Mouse (Mus musculus) spleen, adult 18-20 months (tissue): ENCODE measurements around the gene Lima1.
"Not testable (repeated sequence)": the region's sequence is repeated elsewhere in the genome, so short reads cannot be mapped to it uniquely, and the experiment has no call there.

Experiments used
- DNase-seq, 2 experiments: peaks; one replicate each; pipeline ENCODE4 v3.0.0; 2022; ENCODE audit warnings: mixed read lengths in 2 of 2

Gene Lima1

DNA sequence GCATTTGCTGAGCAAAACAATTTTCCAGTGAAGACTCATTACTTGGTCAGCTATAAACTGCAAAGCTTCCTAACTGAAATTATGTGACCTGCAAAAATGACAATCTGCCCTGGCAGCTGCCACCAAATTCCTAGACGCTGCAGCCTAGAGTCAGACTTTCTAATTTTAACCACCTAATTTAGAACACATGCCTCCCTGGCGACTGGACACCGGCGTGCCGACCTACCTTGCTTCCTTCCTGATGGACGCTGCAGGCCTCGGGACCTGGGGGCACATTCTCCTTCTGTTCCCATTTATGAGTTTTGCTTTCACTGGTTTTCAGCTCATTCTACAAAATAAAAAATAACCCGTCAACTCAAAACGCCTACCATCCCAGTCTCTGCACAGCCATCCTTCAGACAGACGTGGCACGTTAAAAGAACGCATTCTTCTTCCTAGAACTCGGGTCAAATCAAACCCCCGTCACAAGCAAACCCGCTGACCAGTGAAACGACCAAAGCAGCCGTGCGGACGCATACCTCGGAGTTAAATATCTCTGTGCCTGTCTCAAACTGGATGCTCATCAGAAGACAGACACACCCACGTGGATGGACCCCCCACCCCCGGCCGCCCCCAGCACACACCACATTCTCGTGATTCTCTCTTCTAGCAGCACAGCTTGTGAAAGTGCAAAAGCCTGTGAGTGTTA lies 73.2 kb downstream of the Lima1 start:
- DNase-seq, result no peak

DNA sequence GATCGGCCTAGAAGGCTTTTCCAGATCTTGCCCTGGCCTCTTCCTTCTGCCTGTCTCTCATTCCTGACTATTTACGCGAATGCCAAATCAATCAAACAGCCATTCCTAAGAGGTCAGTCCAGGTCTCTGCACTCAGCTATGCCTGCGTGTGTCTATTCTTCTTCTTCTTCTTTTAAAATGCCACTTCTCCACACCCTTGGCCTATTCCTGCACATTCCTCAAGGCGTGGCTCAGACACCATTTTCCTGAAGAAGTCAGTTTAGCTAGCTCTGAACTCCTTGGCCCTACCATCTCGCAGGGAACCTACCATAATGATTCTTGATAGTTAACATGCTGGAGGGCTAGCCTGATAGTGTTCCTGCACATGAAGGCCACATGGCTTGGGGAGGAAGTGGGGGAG lies 75.5 kb downstream of the Lima1 start:
- no peak for DNase-seq

DNA sequence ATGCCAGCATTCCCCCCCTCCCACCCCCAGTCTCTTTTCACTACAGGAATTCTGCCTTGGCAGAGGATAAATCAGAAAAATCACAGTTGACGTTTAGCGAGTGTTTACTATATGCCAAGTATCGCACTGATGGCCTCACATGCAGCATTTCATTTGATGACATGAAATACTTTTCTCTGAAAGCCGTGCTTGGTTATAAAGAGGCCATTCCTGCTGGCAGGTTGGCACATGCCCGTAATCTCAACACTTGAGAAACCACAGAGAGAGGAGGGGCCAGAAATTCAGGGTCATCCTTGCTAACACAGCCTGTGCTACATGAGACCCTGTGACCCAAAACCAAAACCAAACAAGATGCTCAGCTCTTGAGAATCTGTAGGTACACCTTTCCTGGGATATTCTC lies 77.4 kb downstream of the Lima1 start:
- no peak for DNase-seq

DNA sequence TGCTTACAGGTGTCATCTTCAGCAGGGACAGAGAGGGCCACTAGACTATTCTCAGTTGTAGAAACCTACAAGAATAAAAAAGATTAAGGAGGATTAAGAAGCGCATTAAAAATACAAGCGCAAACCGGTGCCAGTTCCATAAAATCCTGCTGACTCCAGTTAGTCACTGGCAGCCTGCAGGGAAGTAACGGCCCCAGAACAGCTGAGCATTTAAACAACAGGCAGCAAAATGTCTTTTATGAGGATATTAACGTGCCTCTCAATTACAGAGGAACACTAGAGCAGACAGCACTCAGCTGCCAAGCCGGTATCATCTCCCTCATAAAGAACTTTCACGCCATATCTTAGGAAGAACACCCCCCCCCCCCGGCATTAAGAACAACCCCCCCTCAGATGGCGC lies 78.5 kb downstream of the Lima1 start:
- no peak for DNase-seq

DNA sequence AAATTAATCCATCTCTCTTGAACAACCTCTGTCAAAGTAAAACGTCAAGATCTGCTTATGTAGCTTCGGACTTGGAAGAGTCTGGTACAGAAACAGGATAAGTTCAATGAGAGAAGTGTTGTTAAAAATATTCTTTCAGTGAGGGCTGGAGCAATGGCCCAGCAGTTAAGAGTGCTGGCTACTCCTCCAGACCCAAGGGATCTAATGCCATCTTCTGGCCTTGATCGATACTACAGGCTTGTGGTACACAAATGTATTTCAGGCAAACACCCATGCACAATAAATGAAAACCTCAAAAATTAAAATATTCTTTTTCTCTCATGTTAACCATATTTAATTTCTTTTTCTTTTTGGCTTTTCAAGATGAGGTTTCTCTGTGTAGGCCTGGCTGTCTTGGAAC lies 79.2 kb downstream of the Lima1 start:
- DNase-seq, result no peak

DNA sequence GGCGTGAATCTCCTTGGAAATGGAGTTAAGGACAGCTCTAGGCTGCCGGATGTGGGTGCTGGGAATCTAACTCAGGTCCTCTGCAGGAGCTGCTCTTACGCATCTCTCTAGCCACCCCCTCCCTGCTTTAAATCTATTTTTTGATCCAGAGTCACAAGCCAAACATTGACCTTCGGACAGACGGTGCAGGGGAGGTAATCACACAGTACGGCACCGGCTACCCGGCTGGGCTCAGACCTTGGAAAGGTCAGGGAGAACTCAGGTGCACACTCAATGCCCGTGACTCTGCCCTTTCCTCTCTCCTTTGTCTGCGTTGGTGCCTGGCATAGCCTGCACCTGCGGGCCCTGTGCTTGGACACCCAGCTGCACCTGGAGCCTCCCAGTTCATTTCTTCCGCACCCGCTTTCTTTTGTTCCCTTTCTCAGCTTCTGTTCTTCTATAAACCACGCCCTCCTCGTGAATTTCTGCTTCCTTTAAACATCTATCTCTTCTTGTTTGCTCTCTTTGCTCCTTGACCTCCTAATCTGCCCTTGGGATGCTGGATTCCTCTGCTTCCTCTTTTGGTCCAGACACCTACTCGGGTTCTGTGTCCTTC lies 82.9 kb downstream of the Lima1 start:
- DNase-seq, result no peak

DNA sequence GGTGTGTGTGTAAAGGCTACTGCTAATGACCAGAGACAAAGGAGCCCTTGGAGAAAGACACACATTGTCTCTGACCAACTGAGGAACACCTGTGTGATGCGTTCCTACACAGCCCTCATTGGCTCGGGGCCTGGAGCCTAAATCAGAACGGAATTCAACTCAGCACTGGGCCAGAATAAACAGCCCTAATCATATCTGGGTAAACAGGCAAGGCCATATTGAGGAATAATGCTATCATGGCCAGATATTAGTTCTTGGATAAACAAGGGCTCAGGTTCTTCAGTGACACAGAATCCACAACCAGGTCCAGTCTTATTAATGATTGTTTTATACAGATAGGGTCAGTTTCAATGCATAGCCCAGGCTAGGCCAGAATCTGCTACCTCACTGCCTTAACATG lies 84.3 kb downstream of the Lima1 start:
- no peak for DNase-seq

DNA sequence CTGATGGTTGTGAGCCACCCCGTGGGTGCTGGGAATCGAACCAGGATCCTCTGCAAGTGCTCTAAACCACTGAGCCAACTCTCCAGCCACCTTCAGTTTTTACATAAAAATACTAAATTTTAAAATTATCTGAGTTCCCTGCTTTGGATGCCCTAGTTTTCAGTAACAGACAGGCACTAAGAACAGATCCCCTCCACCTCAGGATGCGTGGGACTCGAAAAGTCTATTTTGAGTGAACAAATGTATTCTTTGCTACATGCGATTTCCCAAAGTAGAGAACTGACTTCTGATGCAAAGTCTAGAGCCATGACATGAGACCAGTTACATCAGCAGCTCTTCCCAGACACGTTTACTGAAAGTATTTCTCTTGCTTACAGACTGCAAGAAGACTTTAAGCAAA lies 84.8 kb downstream of the Lima1 start:
- DNase-seq, result no peak

DNA sequence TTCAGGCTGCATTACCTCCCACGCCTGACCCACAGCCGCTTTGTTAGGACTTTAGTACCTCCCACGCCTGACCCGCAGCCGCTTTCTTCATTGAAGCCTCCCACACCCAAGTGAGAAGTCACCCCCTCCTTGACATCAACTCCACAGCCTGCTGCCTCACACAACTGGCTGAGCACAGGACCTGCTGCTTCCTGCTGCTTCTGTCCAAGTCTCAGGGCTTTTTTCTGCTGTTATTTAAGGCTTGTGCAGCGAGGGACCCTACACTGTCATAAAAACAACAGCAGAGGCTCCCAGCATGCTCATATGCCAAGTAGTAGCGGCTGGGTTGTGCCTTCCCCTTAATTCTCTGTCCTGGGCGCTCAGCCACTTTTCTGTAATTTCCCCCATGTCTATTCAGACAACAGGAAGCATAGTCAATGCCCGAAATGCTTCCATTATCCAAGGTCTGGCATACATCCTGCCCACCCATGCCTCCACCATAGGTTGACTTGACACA lies 87.6 kb downstream of the Lima1 start:
- DNase-seq, result peak in 1 of 2 experiments; percentile 7

DNA sequence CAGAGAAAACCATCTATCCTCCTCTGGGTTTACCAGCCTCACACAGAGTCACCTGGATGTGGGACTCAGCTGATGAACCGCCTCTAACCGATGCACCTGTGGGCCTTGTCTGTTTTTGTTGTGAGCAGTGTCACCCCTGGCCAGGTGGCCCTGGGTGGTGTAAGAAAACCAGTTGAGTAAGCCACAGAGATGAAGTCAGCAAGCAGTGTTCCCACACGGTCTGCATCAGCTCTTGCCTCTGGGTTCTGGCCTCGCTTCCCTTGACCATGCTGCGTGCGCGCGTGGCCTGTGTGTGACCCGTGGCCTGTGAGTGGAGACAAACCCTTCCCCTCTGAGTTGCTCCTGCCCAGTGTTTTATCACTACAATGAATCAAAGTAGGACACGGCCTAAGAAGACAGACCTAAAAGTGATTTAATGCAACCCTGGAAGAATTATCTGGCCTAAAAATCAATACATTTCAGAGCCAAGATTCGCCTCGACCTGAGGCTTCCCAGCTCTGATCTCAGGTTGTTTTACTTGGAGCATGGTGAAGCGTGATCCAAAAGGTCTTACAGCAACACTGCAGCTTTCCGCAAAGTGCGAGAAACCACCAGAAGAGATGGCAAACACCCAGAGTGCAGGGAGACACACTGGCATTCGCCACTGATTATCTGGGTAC lies 96.5 kb downstream of the Lima1 start:
- no peak for DNase-seq

DNA sequence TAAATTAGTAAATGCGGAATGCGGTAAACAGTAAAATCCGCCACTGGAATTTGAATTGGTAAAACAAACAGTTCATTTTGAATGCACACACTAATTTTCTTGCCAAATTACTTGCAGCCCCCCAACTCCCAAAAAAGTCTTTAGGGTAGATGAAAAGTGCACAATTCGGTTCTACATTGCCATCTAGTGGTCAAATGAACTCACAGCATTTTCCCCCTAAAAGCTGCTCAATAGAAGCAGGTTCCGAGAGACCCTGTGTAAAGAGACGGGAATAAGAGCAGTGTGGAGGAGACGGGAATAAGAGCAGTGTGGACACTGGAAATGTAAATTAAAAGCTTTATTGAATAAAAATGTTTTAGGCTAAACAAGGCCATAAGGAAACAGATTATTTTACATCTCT lies 97.1 kb downstream of the Lima1 start:
- peak in 1 of 2 experiments; percentile 14 for DNase-seq

DNA sequence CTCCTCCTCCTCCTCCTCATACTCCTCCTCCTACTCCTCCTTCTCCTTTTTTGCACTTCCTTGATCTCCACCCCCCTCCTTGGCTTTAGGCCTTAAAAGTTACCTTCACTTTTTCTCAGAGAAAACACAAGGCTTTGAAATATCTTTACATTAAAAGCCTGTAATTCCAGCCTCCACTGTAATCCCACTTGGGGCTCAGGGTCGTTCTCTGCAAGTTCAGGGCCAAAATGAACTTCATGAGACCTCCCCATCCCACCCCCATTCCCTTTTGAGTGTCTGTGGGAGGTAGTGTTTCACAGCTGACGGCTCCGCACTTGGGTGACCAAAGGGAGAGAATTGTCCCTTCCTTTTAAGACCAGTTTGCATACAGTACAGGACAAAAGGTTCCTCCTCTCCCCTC lies 102.3 kb downstream of the Lima1 start:
- no peak for DNase-seq

DNA sequence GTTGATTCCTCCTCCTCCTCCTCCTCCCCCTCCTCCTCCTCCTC lies 102.6 kb downstream of the Lima1 start, which contains the start of gene Cers5:
Cers5 (minus strand) TSS at position 5 of the 44 bp plus-strand sequence.
- not testable (repeated sequence) for DNase-seq

DNA sequence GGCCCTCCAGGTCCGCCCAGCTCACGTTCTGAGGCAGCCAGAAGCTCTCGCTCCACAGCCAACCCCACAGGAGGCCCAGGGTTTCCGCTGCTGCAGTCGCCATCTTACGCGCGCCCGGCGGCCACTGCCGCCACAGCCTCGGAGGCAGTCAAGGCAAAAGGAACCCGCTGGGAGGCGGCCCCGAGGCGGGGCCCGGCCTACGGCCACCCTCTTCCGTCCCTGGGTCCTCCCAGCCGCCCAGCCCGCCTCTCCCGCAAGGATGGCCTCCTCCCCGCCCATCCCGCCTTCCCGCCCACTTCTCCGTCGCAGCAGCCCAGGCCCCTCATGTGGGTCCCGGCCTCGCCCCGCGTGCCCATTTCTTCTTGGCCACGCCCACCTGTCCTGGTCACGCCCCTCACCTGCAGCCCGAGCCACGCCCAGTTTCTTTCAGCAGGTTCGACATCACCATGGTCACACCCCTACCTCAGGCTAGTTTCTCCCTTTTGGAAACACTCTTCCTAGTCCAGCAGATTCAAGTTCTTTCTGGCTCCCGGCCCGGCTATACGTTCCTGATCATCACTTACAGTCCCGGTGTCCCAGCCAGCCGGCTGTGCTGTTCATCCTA lies 102.9 kb downstream of the Lima1 start:
- DNase-seq, result peak; percentile 87 to 90

DNA sequence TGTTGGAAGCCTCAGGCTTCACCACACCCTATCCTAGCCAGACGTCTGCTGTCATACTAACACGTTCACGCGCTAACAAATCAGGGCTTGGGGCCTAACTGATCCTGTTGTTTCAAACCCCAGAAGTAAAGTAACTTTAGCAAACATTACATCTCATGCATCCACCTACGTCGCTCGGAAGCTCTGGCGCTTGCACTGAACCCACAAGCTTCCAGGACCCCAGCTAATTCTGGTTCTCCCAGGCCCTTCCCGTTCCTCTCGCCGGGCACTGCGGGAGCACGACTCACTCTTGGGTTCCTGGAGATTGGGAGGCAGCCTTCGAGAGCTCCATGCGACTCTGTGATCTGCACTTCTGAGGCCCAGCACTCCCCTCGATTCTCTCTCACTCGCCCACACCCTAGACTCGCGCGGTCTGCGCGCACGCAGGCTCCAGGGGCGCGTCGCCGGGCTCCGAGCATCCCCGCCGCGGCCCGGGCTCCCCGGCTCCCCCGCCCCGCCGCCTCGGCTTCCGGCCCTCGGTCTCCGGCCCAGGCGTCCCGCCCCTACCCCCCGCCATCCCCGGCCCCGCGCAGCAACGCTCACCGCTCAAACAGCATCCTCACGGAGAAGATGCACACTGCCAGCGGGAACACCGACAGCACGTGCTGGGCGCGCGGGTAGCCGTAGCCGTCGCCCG lies 103.5 kb downstream of the Lima1 start:
- DNase-seq, result no peak

DNA sequence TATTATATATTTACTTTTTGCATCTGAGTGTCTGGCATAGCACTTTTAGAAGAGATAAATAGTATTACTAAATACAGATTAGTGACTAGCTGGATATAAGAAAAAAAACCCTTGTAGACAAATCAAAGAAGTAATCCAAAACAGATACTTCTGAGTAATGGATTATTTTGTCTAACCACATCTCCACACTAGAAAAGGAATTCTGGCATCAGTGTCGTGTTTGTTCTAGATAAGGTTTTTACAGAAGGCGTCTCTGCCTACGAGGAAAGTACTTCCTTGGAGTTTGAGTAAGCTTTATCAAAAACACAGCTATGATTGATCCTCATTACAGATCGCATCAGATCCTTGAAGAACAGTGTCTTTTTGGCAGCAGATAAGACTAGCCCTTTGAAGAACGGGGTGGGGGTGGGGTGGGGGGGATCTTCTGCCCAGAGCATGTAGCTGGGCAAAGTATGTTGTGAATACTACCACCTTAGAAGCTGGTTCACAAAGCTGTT lies 104.2 kb downstream of the Lima1 start:
- DNase-seq, result no peak

DNA sequence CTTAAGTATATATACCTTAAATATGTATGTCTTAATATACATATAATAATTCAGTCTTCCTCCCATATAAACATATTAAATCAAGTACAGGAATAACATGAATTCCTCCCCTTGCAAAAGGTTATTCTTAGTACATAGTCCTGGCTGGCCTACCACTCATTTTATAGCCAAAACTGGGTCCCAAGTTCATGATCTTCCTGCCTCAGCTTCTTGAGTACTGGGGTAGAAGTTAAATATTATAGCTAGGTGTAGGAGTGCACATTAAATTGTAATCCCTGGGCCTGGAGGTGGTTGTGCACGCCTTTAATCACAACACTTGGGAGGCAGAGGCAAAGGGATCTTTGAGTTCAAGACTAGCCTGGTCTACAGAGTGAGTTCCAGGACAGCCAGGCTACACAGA lies 106.5 kb downstream of the Lima1 start:
- no peak for DNase-seq

DNA sequence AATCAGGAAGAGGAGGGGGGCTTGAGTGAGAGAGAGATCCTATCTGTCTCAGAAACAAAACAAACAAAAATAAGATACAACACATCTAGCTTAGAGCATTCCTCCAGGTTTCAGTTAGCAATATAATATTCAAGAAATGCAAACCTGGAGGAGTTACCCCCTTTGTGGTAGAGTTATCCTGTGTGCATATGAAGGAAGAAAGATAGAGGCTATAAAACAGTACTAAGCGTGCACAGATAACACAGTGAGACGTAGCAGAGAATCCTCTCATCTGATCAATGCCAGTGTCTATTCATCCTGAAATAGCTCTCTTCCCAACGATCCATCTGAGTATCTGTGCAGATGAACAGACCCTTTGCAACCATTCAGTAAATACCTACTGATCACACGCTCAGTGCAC lies 107.8 kb downstream of the Lima1 start:
- no peak for DNase-seq

DNA sequence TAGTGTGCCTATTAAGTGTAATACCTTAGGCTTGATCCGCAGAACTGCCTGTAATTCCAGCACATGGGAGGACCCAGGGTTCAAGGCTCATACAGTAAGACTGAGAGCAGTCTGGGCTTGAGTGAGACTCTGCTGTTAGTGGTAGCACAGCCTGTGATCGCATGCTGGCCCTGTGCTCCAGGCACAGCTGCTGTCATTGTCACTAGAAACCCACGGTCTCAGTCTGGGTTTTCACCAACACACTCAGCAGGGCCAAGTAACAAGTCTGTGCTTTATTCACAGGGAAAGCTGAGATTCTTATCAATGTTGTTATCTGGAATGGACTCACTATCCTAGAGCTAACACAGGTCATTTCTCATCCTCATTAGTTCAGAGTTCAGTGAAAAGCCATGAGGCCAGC lies 121.1 kb downstream of the Lima1 start:
- no peak for DNase-seq

DNA sequence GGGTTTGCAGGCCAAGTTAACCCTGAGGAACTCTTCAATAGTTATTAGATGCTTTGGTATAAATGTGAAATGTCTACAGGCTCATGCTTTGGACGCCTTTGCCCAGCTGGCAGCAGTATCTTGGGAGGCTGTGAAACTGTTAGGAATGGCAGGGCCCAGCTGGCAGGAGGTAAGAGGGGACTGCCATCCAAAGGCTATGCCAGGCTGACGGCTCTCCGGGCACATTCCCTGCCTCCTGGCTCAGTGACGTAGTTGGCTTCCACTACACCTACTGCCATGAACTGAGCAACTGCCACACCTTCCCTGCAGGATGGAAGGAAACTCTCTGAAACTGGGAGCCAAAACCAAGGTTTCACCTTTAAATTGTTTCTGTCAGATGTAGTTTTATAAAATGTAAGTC lies 135.0 kb downstream of the Lima1 start:
- DNase-seq, result no peak

DNA sequence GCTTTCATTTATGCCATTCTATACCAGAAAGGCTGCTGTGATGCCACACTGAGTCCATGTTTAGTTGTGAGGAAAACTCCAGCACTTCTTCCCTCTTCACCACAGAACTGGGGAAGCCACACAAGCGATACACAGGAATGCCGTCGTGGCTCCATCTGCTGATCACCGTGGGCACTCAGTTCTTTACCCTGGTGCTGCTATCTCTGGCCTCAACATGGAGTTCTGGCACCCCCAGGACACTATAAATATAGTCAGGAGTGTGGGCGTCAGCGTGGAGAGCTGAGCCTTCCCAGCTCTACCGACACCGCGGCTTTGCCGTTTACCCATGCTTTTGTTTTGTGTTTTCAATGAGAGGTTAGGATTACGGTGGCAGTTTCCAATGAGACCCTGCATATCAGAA lies 138.6 kb downstream of the Lima1 start:
- DNase-seq, result no peak

DNA sequence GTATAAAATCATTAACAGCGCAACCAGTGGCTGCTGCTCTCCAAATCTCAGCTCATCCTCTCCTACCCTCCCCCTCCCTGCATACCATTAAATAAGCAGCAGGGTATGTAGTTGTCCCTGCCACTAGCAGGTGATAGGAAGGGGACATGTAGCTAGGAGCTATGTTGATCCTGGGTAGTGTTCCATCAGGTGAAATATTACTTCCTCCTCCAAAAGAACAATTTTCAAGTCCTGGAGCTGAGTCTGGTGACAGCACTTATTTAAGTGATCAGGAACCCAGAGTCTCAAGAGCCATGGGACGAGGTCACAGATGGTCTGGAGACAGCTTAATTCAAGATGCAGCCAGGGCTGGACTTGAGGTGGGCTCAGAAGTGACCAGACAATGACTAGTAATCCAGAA lies 139.6 kb downstream of the Lima1 start:
- DNase-seq, result peak; percentile 100

DNA sequence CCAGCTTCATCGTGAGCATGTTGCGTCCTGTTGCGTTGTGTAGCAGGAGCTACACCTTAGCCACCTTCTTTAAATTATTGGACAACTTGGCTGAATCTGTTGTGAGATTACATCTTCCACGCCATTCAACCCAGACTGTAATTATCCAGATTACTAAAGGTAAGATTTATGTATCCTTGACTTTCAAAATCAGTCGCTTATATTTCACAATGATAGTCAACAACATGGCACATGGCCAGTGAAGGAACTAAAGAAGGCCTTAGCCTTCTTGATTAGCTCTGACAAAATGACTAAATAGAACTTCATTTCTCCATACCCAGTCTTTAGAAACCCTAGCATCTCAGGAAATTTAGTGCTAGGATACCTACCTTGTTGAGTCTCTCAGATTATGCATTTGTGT lies 142.1 kb downstream of the Lima1 start:
- no peak for DNase-seq

DNA sequence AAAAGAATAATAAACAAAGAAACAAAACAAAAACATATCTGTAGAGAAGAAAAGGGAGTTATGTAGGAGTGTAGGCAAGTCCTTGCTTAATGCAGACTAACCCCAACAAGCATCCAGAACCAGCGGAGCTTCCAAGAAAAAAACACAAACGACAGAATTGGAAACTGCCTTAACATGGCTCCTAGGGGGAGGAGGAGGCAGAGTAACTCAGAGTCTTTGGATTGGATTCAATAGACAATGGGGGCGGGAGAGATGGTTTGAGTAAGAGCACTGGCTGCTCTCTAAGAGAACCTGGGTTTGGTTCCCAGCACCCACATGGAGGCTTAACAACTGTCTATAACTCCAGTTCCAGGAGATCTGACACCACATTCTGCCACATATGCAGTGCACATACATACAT lies 143.6 kb downstream of the Lima1 start:
- DNase-seq, result no peak
